9 mouse cellular contexts compared by ENCODE assay signal in the genomic region with DNA sequence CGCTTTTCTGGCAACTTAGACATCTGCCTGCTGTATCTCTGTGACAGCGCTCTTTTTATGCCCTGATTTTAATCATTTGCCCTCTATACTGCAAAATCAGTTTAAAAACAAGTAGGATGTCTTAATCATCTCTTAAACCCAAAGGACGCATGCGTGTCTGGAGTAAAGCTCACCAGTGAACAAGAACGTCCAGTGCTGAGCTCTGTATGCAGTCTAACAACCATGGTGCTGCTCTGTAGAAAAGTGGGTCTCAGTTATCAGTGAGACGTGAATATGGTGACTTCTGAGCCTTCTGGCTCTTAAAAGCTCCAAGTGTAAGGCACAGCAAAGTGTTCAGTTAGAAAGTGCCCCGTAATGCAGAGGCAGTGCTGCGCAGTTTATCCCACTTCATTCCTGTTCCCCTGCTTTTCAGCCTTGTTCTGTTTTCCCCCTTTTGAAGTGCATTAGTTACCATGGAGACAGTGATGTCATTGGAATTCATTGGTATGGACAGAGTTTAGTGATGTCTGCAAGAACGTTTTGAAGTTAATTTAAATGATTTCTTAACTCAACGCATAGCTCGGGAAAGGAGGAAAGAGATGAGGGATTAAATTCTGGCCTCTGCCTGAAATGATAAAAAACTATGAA.
DNase-seq lines count a peak whose midpoint lies in the region; ATAC-seq lines count a peak whose summit lies in the region.
"Had no signal": no experiment of that assay in that cellular context is flagged by ENCODE, and none has a peak within 500 bp of the region (broad histone marks: within the 10 kb centered on the region; RNA-seq: fewer than 3 reads in every experiment).

No protein-coding gene starts in this region.

- no peak for ATAC-seq in heart, embryonic 16.5 days (replicated peaks; ENCODE audit: extremely low read depth, insufficient read depth, low FRiP score)
- peak; percentile 92 for ATAC-seq in midbrain, embryonic 16.5 days

- H3K27me3 ChIP-seq in heart, embryonic 16.5 days (ENCODE audit: control insufficient read depth, insufficient read depth, low read length): no peaks in the 10 kb centered on the region
- no peaks in the 10 kb centered on the region for H3K27me3 ChIP-seq in hindbrain, embryonic 10.5 days (ENCODE audit: insufficient read depth, poor library complexity, severe bottlenecking)
- no peaks in the 10 kb centered on the region for H3K27me3 ChIP-seq in midbrain, embryonic 16.5 days (ENCODE audit: control insufficient read depth, insufficient read depth, low read depth, low read length)

- DNase-seq in heart, postnatal 25 days (ENCODE audit: low spot score): no peak
- peak; percentile 70 for DNase-seq in embryo, embryonic 10 days (ENCODE audit: low spot score)
- DNase-seq in hindbrain, embryonic 10.5 days (ENCODE audit: low spot score): no peak
- no peak for DNase-seq in adrenal gland, adult 8-10 months
- DNase-seq in adrenal gland, adult (ENCODE audit: inconsistent age in 2 of 2, low spot score in 1 of 2): no peak
- DNase-seq in gastrocnemius, adult 8-10 months (ENCODE audit: low spot score in 2 of 2): no peak
- DNase-seq: spleen, adult 18-20 months had no signal

- 62% methylated on average over 11 of the region's 11 CpGs for WGBS in heart, embryonic 16.5 days
- 72% methylated on average over 11 of the region's 11 CpGs for WGBS in hindbrain, embryonic 10.5 days
- 23% methylated on average over 11 of the region's 11 CpGs for WGBS in midbrain, embryonic 16.5 days

- peak overlapping the region; percentile 8 for H3K27ac ChIP-seq in heart, embryonic 16.5 days (ENCODE audit: low read length)
- H3K27ac ChIP-seq in hindbrain, embryonic 10.5 days: peak overlapping the region; percentile 47; the same call in 1 of the 2 replicates
- peak overlapping the region; percentile 69 for H3K27ac ChIP-seq in midbrain, embryonic 16.5 days (ENCODE audit: low read length)

- H3K9me3 ChIP-seq in heart, embryonic 16.5 days (replicated peaks; ENCODE audit: control insufficient read depth, low read length): no peaks in the 10 kb centered on the region
- H3K9me3 ChIP-seq in hindbrain, embryonic 10.5 days: no peaks in the 10 kb centered on the region
- H3K9me3 ChIP-seq in midbrain, embryonic 16.5 days (replicated peaks; ENCODE audit: control insufficient read depth, low read length, poor library complexity, severe bottlenecking): no peaks in the 10 kb centered on the region

- intact Hi-C loops in heart, postnatal 25 days (cut with DNase I): loop anchor here (5.0 kb wide), 1 partner anchor 73 kb away; no protein-coding TSS in a partner anchor

- H3K4me1 ChIP-seq in heart, embryonic 16.5 days (ENCODE audit: control insufficient read depth, insufficient read depth, low read length): peaks cover 6% of the 10 kb centered on the region; the same call in 1 of the 2 replicates
- H3K4me1 ChIP-seq in hindbrain, embryonic 10.5 days (replicated peaks): peaks cover 16% of the 10 kb centered on the region
- H3K4me1 ChIP-seq in midbrain, embryonic 16.5 days (ENCODE audit: control insufficient read depth, insufficient read depth, low read length): peaks cover 17% of the 10 kb centered on the region

- H3K36me3 ChIP-seq in heart, embryonic 16.5 days (ENCODE audit: control insufficient read depth, insufficient read depth): no peaks in the 10 kb centered on the region
- no peaks in the 10 kb centered on the region for H3K36me3 ChIP-seq in hindbrain, embryonic 10.5 days
- H3K36me3 ChIP-seq in midbrain, embryonic 16.5 days (ENCODE audit: control insufficient read depth, insufficient read depth, low read length): no peaks in the 10 kb centered on the region

- H3K9ac ChIP-seq in heart, embryonic 16.5 days (ENCODE audit: low read length): no peak overlapping the region
- no peak overlapping the region for H3K9ac ChIP-seq in midbrain, embryonic 16.5 days (ENCODE audit: low read depth, low read length)

- H3K4me2 ChIP-seq in heart, embryonic 16.5 days (ENCODE audit: low read depth, low read length): no peak overlapping the region
- H3K4me2 ChIP-seq in midbrain, embryonic 16.5 days (ENCODE audit: low read length): peak overlapping the region; percentile 18

- no peak overlapping the region for H3K4me3 ChIP-seq in heart, embryonic 16.5 days (ENCODE audit: low read length)
- H3K4me3 ChIP-seq in hindbrain, embryonic 10.5 days: no peak overlapping the region
- H3K4me3 ChIP-seq in midbrain, embryonic 16.5 days (ENCODE audit: low read depth, low read length): no peak overlapping the region

Comparison
In these comparisons a context has a peak if more than half of its experiments do, and no peak if none do; other contexts are left out.
1. H3K27ac ChIP-seq: peak in every context shown above with its lines; median percentile 69 in midbrain, embryonic 16.5 days; 47 in hindbrain, embryonic 10.5 days; 8 in heart, embryonic 16.5 days.